Mouse (Mus musculus) heart, adult 2 months (tissue): ENCODE results near the gene Acss2. TPM values are rescaled to one million over a fixed set of nuclear protein-coding genes. Genes with fewer than 3 reads are reported as not detected.

Source experiments
- DNase-seq, 2 experiments: peaks; one replicate each; pipeline ENCODE4 v3.0.0; 2021
- H3K27ac ChIP-seq: fragments of 200-600 bp; 2 replicates; pipeline ENCODE4 v1.8.1; 2022
- H3K27me3 ChIP-seq: fragments of 200-500 bp; 2 replicates; pipeline ENCODE4 v1.6.1; 2012; ENCODE audit warnings: mild to moderate bottlenecking, low read length, inconsistent platforms, mixed read lengths; ENCODE audit not compliant: control insufficient read depth, insufficient read depth
- H3K36me3 ChIP-seq: fragments of 200-500 bp; 2 replicates; pipeline ENCODE4 v1.6.1; 2012; ENCODE audit warnings: low read length, inconsistent platforms; ENCODE audit not compliant: control insufficient read depth, insufficient read depth
- H3K4me1 ChIP-seq: fragments of 200-500 bp; 2 replicates; pipeline ENCODE4 v1.6.1; 2011; ENCODE audit warnings: low read length; ENCODE audit not compliant: control insufficient read depth, insufficient read depth
- H3K4me3 ChIP-seq: fragments of 200-600 bp; 2 replicates; pipeline ENCODE4 v1.8.1; 2022
- H3K79me2 ChIP-seq: fragments of 200-500 bp; replicated peaks from 2 replicates; pipeline ENCODE4 v1.6.1; 2012; ENCODE audit warnings: mild to moderate bottlenecking, inconsistent platforms, low read length, moderate library complexity, mixed read lengths; ENCODE audit not compliant: control insufficient read depth, insufficient read depth
- H3K9ac ChIP-seq: fragments of 200-500 bp; 2 replicates; pipeline ENCODE4 v1.6.1; 2012; ENCODE audit warnings: low read depth, mild to moderate bottlenecking, control low read depth, inconsistent platforms, low read length, mixed read lengths
- CTCF ChIP-seq: fragments of 200-600 bp; IDR thresholded peaks from 2 replicates; pipeline ENCODE4 v1.8.1; 2022; ENCODE audit warnings: antibody characterized with exemption, mild to moderate bottlenecking, moderate library complexity
- EP300 ChIP-seq: fragments of 200-500 bp; IDR thresholded peaks from 2 replicates; pipeline ENCODE4 v1.6.1; 2011; ENCODE audit warnings: low read depth, low read length, control low read depth; ENCODE audit not compliant: insufficient read depth
- POLR2A ChIP-seq: fragments of 200-500 bp; IDR thresholded peaks from 2 replicates; pipeline ENCODE4 v1.6.1; 2011; ENCODE audit warnings: mild to moderate bottlenecking, low read depth, low read length, control low read depth; ENCODE audit not compliant: insufficient read depth
- WGBS: fragments of 180-500 bp; shearing (Covaris S2); methylation state at CpG from one replicate; pipeline ENCODE4 v1.1.7; 2018; 5-methylcytosine and 5-hydroxymethylcytosine counted together
- intact Hi-C: fragments of 180-260 bp; cut with DNase I; formaldehyde crosslinking; loops from one replicate; pipeline ENCODE4 v1.15.1; 2025
- polyA plus RNA-seq: library from polyadenylated mRNA; depleted of rRNA; stranded (reverse); fragments of >200 nt; gene quantifications from 2 replicates; pipeline ENCODE4 v1.2.3, GENCODE M21; 2012
- total RNA-seq, 2 experiments: library from RNA; stranded (reverse); gene quantifications; 2 replicates each; pipeline ENCODE4 v1.2.3; 2021

Acss2 gene
- total and polyA plus RNA-seq, 3 experiments: 31.6 to 39.8 (median 33.4) TPM

DNA sequence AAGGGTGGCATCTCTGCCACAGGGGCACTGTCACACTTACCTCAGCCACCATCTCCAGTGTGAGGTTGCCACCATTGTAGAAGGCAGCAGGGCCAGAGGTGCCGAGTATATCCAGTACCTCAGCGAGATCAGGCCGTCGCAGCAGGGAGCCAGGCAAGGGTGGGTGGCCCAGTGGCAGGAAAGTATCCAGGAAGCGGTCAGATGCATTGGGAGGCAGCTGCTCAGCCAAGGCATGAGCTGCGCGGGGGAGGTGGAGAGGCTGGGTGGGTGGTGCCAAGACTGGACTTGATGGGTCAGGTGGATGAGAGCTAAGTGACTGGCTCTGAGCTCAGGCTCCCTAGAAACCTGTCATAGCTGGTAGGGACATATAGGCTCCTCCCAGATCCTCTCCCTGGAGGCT, 15.2 kb upstream of the Acss2 start:
- TF ChIP-seq CTCF (no peak), EP300 (no peak), POLR2A (no peak)
- H3K27me3 ChIP-seq: no peaks in the 10 kb centered on the region
- H3K4me3 ChIP-seq: no peak overlapping the region
- no peak for DNase-seq
- H3K79me2 ChIP-seq: no peaks in the 10 kb centered on the region
- H3K36me3 ChIP-seq: no peaks in the 10 kb centered on the region
- no peaks in the 10 kb centered on the region for H3K4me1 ChIP-seq
- H3K27ac ChIP-seq: no peak overlapping the region
- WGBS: 61% methylated on average over 7 of the region's 7 CpGs
- H3K9ac ChIP-seq: no peak overlapping the region
- intact Hi-C loops: no loop called here

DNA sequence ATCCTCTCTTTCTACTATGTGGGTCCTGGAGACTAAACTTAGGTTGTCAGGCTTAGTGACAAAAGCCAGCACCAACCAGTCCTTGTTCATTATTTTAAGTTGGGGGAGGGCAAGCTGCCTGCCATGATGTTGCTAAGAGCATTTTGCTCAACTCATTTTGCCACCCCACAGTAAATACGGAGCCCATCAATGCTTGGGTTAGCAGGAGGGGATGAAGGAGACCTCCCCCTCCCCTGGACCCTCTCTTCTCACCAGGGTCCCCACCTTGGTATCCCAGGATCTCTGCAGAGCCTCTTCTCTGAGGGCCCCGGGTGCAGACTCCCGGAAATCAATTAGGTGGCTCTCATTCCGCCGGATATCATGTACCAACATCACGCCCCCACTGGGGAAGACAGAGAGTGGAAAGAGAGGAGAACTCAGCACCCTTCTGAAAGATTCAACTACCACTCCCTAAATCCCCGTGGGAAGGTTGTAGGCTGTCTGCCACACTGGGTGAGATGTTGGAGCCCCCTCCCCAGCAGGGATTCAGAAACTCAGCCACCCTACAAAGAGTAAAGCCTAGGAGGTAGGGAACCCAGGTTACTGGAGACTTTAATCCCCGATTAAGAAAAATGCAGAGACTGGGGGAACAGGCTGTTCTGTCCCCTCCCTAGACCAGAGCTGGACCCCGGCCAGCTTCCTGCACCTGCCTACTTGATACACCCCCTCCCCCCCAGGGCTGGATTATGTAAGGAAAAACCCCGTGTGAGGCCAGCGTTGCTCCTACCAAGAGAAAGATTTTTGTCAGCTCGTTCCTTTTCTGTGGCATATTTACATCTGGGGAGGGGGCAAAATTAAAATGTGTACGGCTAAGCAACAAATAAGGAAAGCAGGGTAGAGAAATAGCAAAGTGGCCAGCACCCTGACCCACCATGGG, 13.1 kb upstream of the Acss2 start:
- no peaks in the 10 kb centered on the region for H3K4me1 ChIP-seq
- intact Hi-C loops: no loop called here
- WGBS: 54% methylated on average over 13 of the region's 13 CpGs

DNA sequence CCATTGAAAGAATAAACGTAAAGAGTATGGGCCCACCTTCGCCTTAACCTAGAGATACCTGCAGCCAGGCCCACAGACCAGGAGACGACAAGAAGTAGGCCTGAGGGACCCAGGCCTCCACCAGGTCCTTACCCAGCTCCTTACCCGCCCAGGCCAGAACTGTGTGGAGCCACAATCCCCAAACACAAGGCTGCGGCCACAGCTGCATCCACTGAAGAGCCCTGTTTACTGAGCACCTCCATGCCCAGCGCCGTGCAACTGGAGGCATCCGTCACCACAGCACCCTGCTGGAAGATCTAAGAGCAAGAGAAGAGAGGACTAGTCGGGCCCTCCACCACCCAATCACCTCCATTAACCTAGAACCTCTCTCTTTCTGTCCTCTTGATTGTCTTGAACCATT, 11.9 kb upstream of the Acss2 start:
- H3K4me3 ChIP-seq: no peak overlapping the region

More for the DNA sequence above, 13.1 kb upstream of the Acss2 start:
- TF ChIP-seq POLR2A: no peak
- TF ChIP-seq CTCF: no peak
- no peak for TF ChIP-seq EP300
- no peak overlapping the region for H3K9ac ChIP-seq
- no peaks in the 10 kb centered on the region for H3K36me3 ChIP-seq
- no peaks in the 10 kb centered on the region for H3K27me3 ChIP-seq
- no peaks in the 10 kb centered on the region for H3K79me2 ChIP-seq
- no peak for DNase-seq
- H3K4me3 ChIP-seq: no peak overlapping the region
- H3K27ac ChIP-seq: no peak overlapping the region

GRCm38 (mm10) chr2:155507721-155508470, 9.9 kb upstream of the Acss2 start:
- DNase-seq: no peak
- Histone ChIP-seq H3K27ac (no peak overlapping the region), H3K36me3 (no peaks in the 10 kb centered on the region), H3K4me3 (no peak overlapping the region), H3K9ac (no peak overlapping the region), H3K79me2 (no peaks in the 10 kb centered on the region), H3K27me3 (no peaks in the 10 kb centered on the region), H3K4me1 (no peaks in the 10 kb centered on the region)
- TF ChIP-seq POLR2A (no peak), CTCF (no peak), EP300 (no peak)
- WGBS: 67% methylated on average over 10 of the region's 10 CpGs
- intact Hi-C loops: no loop called here

More for the DNA sequence above, 11.9 kb upstream of the Acss2 start:
- intact Hi-C loops: no loop called here
- 90% methylated on average over 9 of the region's 9 CpGs for WGBS
- H3K27ac ChIP-seq: no peak overlapping the region
- no peaks in the 10 kb centered on the region for H3K27me3 ChIP-seq
- TF ChIP-seq EP300 (no peak), POLR2A (no peak), CTCF (no peak)
- H3K79me2 ChIP-seq: no peaks in the 10 kb centered on the region
- no peak for DNase-seq
- H3K4me1 ChIP-seq: no peaks in the 10 kb centered on the region
- H3K9ac ChIP-seq: no peak overlapping the region
- no peaks in the 10 kb centered on the region for H3K36me3 ChIP-seq

DNA sequence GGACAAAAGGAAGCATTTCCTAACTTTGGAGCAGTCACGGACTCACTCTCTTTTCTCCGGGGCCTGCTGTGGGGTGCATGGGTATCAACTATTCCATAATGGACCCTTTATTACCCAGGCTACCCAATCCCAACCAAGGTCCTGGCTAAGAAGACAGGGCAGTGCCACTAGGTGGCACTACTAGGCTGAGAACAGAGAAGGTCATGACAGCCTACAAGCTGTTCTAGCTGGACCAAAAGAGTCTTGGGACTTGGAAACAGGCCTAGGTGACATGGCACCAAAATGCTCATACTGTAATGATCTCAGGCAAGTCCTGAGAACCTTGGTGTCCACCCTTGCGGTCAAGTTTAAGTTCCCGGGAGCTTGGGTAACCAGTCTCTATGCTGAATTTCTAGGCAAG, 5.3 kb upstream of the Acss2 start:
- DNase-seq: peak; percentile 54 to 58
- H3K9ac ChIP-seq: no peak overlapping the region
- H3K79me2 ChIP-seq: no peaks in the 10 kb centered on the region
- 55% methylated on average over 4 of the region's 4 CpGs for WGBS
- H3K36me3 ChIP-seq: no peaks in the 10 kb centered on the region
- intact Hi-C loops: loop anchor here (1.0 to 5.0 kb wide), 2 partner anchors 108 to 250 kb away; no protein-coding TSS in a partner anchor
- H3K27me3 ChIP-seq: no peaks in the 10 kb centered on the region
- no peak overlapping the region for H3K4me3 ChIP-seq
- H3K27ac ChIP-seq: no peak overlapping the region
- TF ChIP-seq CTCF (peak; percentile 81), EP300 (0 out of 2 replicates have a peak, but pooled peaks have one; percentile 28), POLR2A (no peak)
- 0 out of 2 replicates have a peak, but pooled peaks cover 2% of the 10 kb centered on the region for H3K4me1 ChIP-seq
